Mouse (Mus musculus): ENCODE data around the gene Aloxe3. TPM values are rescaled to one million over a fixed set of nuclear protein-coding genes. Genes with fewer than 3 reads are reported as not detected.
A peak's percentile ranks its signal among the peaks of the same experiment; 100 is the strongest.

Gene Aloxe3
- polyA plus RNA-seq, 1 experiment from 2014 or later: 0.66 TPM

- Histone ChIP-seq H3K4me3 (ENCODE audit: low read depth, low read length) (no peak overlapping the region), H3K36me3 (ENCODE audit: control insufficient read depth, insufficient read depth, low read length) (no peaks in the 10 kb centered on the region), H3K4me1 (ENCODE audit: control insufficient read depth, insufficient read depth, low read length) (no peaks in the 10 kb centered on the region), H3K9ac (ENCODE audit: low read length) (no peak overlapping the region), H3K27ac (ENCODE audit: low read depth, low read length) (no peak overlapping the region), H3K4me2 (ENCODE audit: low read depth) (no peak overlapping the region), H3K27me3 (ENCODE audit: control insufficient read depth, insufficient read depth, low read length) (no peaks in the 10 kb centered on the region), H3K9me3 (ENCODE audit: control insufficient read depth, low read length) (no peaks in the 10 kb centered on the region)
- DNase-seq (ENCODE audit: low spot score) (no peak), ATAC-seq (ENCODE audit: insufficient read depth, low FRiP score, low TSS enrichment) (no peak)
- 86% methylated on average over 4 of the region's 4 CpGs for WGBS
These were observed 54.4 kb downstream of the Aloxe3 start for GRCm38 (mm10) chr11:69180120-69180519.

GRCm38 (mm10) chr11:69185031-69185430 lies 59.3 kb downstream of the Aloxe3 start:
- Histone ChIP-seq H3K27me3 (ENCODE audit: control insufficient read depth, insufficient read depth, low read length) (no peaks in the 10 kb centered on the region), H3K27ac (ENCODE audit: low read depth, low read length) (no peak overlapping the region), H3K9me3 (ENCODE audit: control insufficient read depth, low read length) (no peaks in the 10 kb centered on the region), H3K36me3 (ENCODE audit: control insufficient read depth, insufficient read depth, low read length) (no peaks in the 10 kb centered on the region), H3K4me2 (ENCODE audit: low read depth) (no peak overlapping the region), H3K9ac (ENCODE audit: low read length) (no peak overlapping the region), H3K4me1 (ENCODE audit: control insufficient read depth, insufficient read depth, low read length) (no peaks in the 10 kb centered on the region), H3K4me3 (ENCODE audit: low read depth, low read length) (no peak overlapping the region)
- DNase-seq (ENCODE audit: low spot score): no peak
- ATAC-seq (ENCODE audit: insufficient read depth, low FRiP score, low TSS enrichment): no peak
- 85% methylated on average over 5 of the region's 5 CpGs for WGBS

GRCm38 (mm10) chr11:69185936-69186335 lies 60.2 kb downstream of the Aloxe3 start:
- 85% methylated on average over 6 of the region's 6 CpGs for WGBS
- no peak for ATAC-seq (ENCODE audit: insufficient read depth, low FRiP score, low TSS enrichment)

GRCm38 (mm10) chr11:69192840-69193239 lies 67.1 kb downstream of the Aloxe3 start:
- H3K9me3 ChIP-seq (ENCODE audit: control insufficient read depth, low read length): no peaks in the 10 kb centered on the region
- no peak overlapping the region for H3K27ac ChIP-seq (ENCODE audit: low read depth, low read length)
- no peaks in the 10 kb centered on the region for H3K36me3 ChIP-seq (ENCODE audit: control insufficient read depth, insufficient read depth, low read length)
- H3K4me1 ChIP-seq (ENCODE audit: control insufficient read depth, insufficient read depth, low read length): no peaks in the 10 kb centered on the region
- DNase-seq (ENCODE audit: low spot score) (peak; percentile 31), ATAC-seq (ENCODE audit: insufficient read depth, low FRiP score, low TSS enrichment) (no peak)
- H3K4me2 ChIP-seq (ENCODE audit: low read depth): no peak overlapping the region
- H3K9ac ChIP-seq (ENCODE audit: low read length): no peak overlapping the region
- WGBS: 0% methylated on average over 1 of the region's 1 CpGs
- peaks cover 18% of the 10 kb centered on the region for H3K27me3 ChIP-seq (ENCODE audit: control insufficient read depth, insufficient read depth, low read length)
- H3K4me3 ChIP-seq (ENCODE audit: low read depth, low read length): no peak overlapping the region

More at GRCm38 (mm10) chr11:69185936-69186335, 60.2 kb downstream of the Aloxe3 start:
- no peaks in the 10 kb centered on the region for H3K27me3 ChIP-seq (ENCODE audit: control insufficient read depth, insufficient read depth, low read length)
- H3K4me2 ChIP-seq (ENCODE audit: low read depth): no peak overlapping the region
- H3K9me3 ChIP-seq (ENCODE audit: control insufficient read depth, low read length): no peaks in the 10 kb centered on the region
- H3K4me3 ChIP-seq (ENCODE audit: low read depth, low read length): no peak overlapping the region
- no peak overlapping the region for H3K27ac ChIP-seq (ENCODE audit: low read depth, low read length)
- DNase-seq (ENCODE audit: low spot score): no peak
- H3K36me3 ChIP-seq (ENCODE audit: control insufficient read depth, insufficient read depth, low read length): no peaks in the 10 kb centered on the region
- no peak overlapping the region for H3K9ac ChIP-seq (ENCODE audit: low read length)
- no peaks in the 10 kb centered on the region for H3K4me1 ChIP-seq (ENCODE audit: control insufficient read depth, insufficient read depth, low read length)

GRCm38 (mm10) chr11:69196766-69197165 lies 71.1 kb downstream of the Aloxe3 start:
- H3K4me2 ChIP-seq (ENCODE audit: low read depth): no peak overlapping the region; the same call in 1 of the 2 replicates
- peaks cover 19% of the 10 kb centered on the region for H3K27me3 ChIP-seq (ENCODE audit: control insufficient read depth, insufficient read depth, low read length)
- no peak overlapping the region; the same call in 1 of the 2 replicates for H3K9ac ChIP-seq (ENCODE audit: low read length)
- WGBS: 13% methylated on average over 5 of the region's 5 CpGs
- no peak overlapping the region for H3K27ac ChIP-seq (ENCODE audit: low read depth, low read length)
- no peaks in the 10 kb centered on the region for H3K36me3 ChIP-seq (ENCODE audit: control insufficient read depth, insufficient read depth, low read length)
- DNase-seq (ENCODE audit: low spot score) (no peak), ATAC-seq (ENCODE audit: insufficient read depth, low FRiP score, low TSS enrichment) (no peak)
- H3K4me3 ChIP-seq (ENCODE audit: low read depth, low read length): no peak overlapping the region
- no peaks in the 10 kb centered on the region for H3K9me3 ChIP-seq (ENCODE audit: control insufficient read depth, low read length)
- no peaks in the 10 kb centered on the region for H3K4me1 ChIP-seq (ENCODE audit: control insufficient read depth, insufficient read depth, low read length)

GRCm38 (mm10) chr11:69197194-69197593 lies 71.5 kb downstream of the Aloxe3 start:
- Histone ChIP-seq H3K27me3 (ENCODE audit: control insufficient read depth, insufficient read depth, low read length) (peaks cover 19% of the 10 kb centered on the region), H3K9ac (ENCODE audit: low read length) (peak overlapping the region; percentile 35), H3K27ac (ENCODE audit: low read depth, low read length) (no peak overlapping the region), H3K36me3 (ENCODE audit: control insufficient read depth, insufficient read depth, low read length) (no peaks in the 10 kb centered on the region), H3K9me3 (ENCODE audit: control insufficient read depth, low read length) (no peaks in the 10 kb centered on the region), H3K4me2 (ENCODE audit: low read depth) (peak overlapping the region; percentile 24; the same call in 1 of the 2 replicates), H3K4me3 (ENCODE audit: low read depth, low read length) (no peak overlapping the region), H3K4me1 (ENCODE audit: control insufficient read depth, insufficient read depth, low read length) (no peaks in the 10 kb centered on the region)
- ATAC-seq (ENCODE audit: insufficient read depth, low FRiP score, low TSS enrichment) (no peak), DNase-seq (ENCODE audit: low spot score) (no peak)
- 2% methylated on average over 14 of the region's 14 CpGs for WGBS

GRCm38 (mm10) chr11:69197743-69198142 lies 72.0 kb downstream of the Aloxe3 start, which contains the start of gene Alox8:
Gene Alox8, minus strand, starts transcription at chr11:69197843.
- Histone ChIP-seq H3K4me3 (ENCODE audit: low read depth, low read length) (no peak within 1 kb of the TSS), H3K27ac (ENCODE audit: low read depth, low read length) (no peak within 1 kb of the TSS), H3K4me1 (ENCODE audit: control insufficient read depth, insufficient read depth, low read length) (no peaks in the 10 kb centered on the region), H3K9ac (ENCODE audit: low read length) (peak within 1 kb of the TSS; percentile 35), H3K36me3 (ENCODE audit: control insufficient read depth, insufficient read depth, low read length) (no peaks in the 10 kb centered on the region), H3K4me2 (ENCODE audit: low read depth) (peak within 1 kb of the TSS; percentile 24; the same call in 1 of the 2 replicates), H3K27me3 (ENCODE audit: control insufficient read depth, insufficient read depth, low read length) (peaks cover 19% of the 10 kb centered on the region), H3K9me3 (ENCODE audit: control insufficient read depth, low read length) (no peaks in the 10 kb centered on the region)
- 33% methylated on average over 6 of the region's 6 CpGs for WGBS
- DNase-seq (ENCODE audit: low spot score) (no peak), ATAC-seq (ENCODE audit: insufficient read depth, low FRiP score, low TSS enrichment) (no peak)

Other genes with a start within 250 kb of the Aloxe3 start
- 0.08 TPM in 1 of 2 replicates, not detected in the other for gene Rnf222, start 237.3 kb upstream of the Aloxe3 start, polyA plus RNA-seq (2014; fragmentation: Nextera tagmentation; extraction: Ambion mirVana)
- gene Rpl26, start 224.3 kb upstream of the Aloxe3 start, polyA plus RNA-seq (2014; fragmentation: Nextera tagmentation; extraction: Ambion mirVana): 822 and 906 TPM in 2 replicates
- gene Odf4, start 198.8 kb upstream of the Aloxe3 start, polyA plus RNA-seq (2014; fragmentation: Nextera tagmentation; extraction: Ambion mirVana): not detected in 2 replicates
- 6.8 and 6.9 TPM in 2 replicates for gene Arhgef15, start 168.4 kb upstream of the Aloxe3 start, polyA plus RNA-seq (2014; fragmentation: Nextera tagmentation; extraction: Ambion mirVana)
- 1.4 and 2.1 TPM in 2 replicates for gene Slc25a35, start 157.8 kb upstream of the Aloxe3 start, polyA plus RNA-seq (2014; fragmentation: Nextera tagmentation; extraction: Ambion mirVana)
- gene Rangrf, start 150.7 kb upstream of the Aloxe3 start, polyA plus RNA-seq (2014; fragmentation: Nextera tagmentation; extraction: Ambion mirVana): 60.4 and 62.5 TPM in 2 replicates
- 30.7 and 34.9 TPM in 2 replicates for gene Pfas, start 117.4 kb upstream of the Aloxe3 start, polyA plus RNA-seq (2014; fragmentation: Nextera tagmentation; extraction: Ambion mirVana)
- 68.0 and 76.0 TPM in 2 replicates for gene Ctc1, start 110.0 kb upstream of the Aloxe3 start, polyA plus RNA-seq (2014; fragmentation: Nextera tagmentation; extraction: Ambion mirVana)
- 154 and 155 TPM in 2 replicates for gene Aurkb, start 80.2 kb upstream of the Aloxe3 start, polyA plus RNA-seq (2014; fragmentation: Nextera tagmentation; extraction: Ambion mirVana)
- gene Borcs6, start 66.2 kb upstream of the Aloxe3 start, polyA plus RNA-seq (2014; fragmentation: Nextera tagmentation; extraction: Ambion mirVana): 10.5 and 11.4 TPM in 2 replicates
- gene Tmem107, start 55.1 kb upstream of the Aloxe3 start, polyA plus RNA-seq (2014; fragmentation: Nextera tagmentation; extraction: Ambion mirVana): 40.8 and 43.5 TPM in 2 replicates
- gene Vamp2, start 37.4 kb upstream of the Aloxe3 start, polyA plus RNA-seq (2014; fragmentation: Nextera tagmentation; extraction: Ambion mirVana): 112 TPM in 2 replicates
- 10.7 and 10.9 TPM in 2 replicates for gene Per1, start 30.7 kb upstream of the Aloxe3 start, polyA plus RNA-seq (2014; fragmentation: Nextera tagmentation; extraction: Ambion mirVana)
- 0.33 TPM in 1 of 2 replicates, not detected in the other for gene Hes7, start 5.5 kb upstream of the Aloxe3 start, polyA plus RNA-seq (2014; fragmentation: Nextera tagmentation; extraction: Ambion mirVana)
- 0.24 TPM in 1 of 2 replicates, not detected in the other for gene 9130213A22Rik, start 3.3 kb upstream of the Aloxe3 start, polyA plus RNA-seq (2014; fragmentation: Nextera tagmentation; extraction: Ambion mirVana)
- gene Alox12b, start 31.1 kb downstream of the Aloxe3 start, polyA plus RNA-seq (2014; fragmentation: Nextera tagmentation; extraction: Ambion mirVana): not detected in 2 replicates
- 0.30 TPM in 1 of 2 replicates, not detected in the other for gene Alox8, start 71.9 kb downstream of the Aloxe3 start, polyA plus RNA-seq (2014; fragmentation: Nextera tagmentation; extraction: Ambion mirVana)
- gene Gucy2e, start 111.1 kb downstream of the Aloxe3 start, polyA plus RNA-seq (2014; fragmentation: Nextera tagmentation; extraction: Ambion mirVana): 0.07 TPM in 1 of 2 replicates, not detected in the other
- 23.5 TPM in 2 replicates for gene Cntrob, start 197.9 kb downstream of the Aloxe3 start, polyA plus RNA-seq (2014; fragmentation: Nextera tagmentation; extraction: Ambion mirVana)
- gene Trappc1, start 198.1 kb downstream of the Aloxe3 start, polyA plus RNA-seq (2014; fragmentation: Nextera tagmentation; extraction: Ambion mirVana): 195 and 215 TPM in 2 replicates
- 3.1 and 3.6 TPM in 2 replicates for gene Kcnab3, start 200.4 kb downstream of the Aloxe3 start, polyA plus RNA-seq (2014; fragmentation: Nextera tagmentation; extraction: Ambion mirVana)
- gene Rnf227, start 214.6 kb downstream of the Aloxe3 start, polyA plus RNA-seq (2014; fragmentation: Nextera tagmentation; extraction: Ambion mirVana): 27.8 and 28.8 TPM in 2 replicates
- gene Chd3, start 243.5 kb downstream of the Aloxe3 start, polyA plus RNA-seq (2014; fragmentation: Nextera tagmentation; extraction: Ambion mirVana): 57.3 and 60.1 TPM in 2 replicates